ENCODE assay signal across 8 mouse cellular contexts in the genomic region with DNA sequence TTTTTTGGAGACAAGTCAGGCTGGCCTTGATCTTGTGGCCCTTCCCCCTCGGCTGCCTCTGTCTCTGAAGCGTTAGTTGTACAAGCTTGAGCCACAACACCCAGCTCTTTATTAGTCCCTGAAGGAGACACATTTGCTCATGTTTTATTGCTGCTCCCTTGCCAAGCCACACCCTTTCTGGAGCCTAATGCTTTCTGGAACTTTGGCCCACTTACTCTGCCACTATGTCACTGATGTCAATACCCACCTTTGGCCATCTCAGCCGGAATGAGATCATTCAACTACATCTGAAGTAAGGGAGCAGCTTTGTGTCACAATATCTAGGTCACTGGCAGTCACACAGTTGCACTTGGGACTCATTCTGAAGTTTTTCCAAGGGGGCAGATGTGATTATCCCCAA.
A peak's percentile ranks its signal among the peaks of the same experiment; 100 is the strongest.
DNase-seq lines count a peak whose midpoint lies in the region; ATAC-seq lines count a peak whose summit lies in the region.

No protein-coding gene starts in this region.

- H3K4me3 ChIP-seq in intestine, embryonic 15.5 days (replicated peaks): no peak overlapping the region
- no peak overlapping the region for H3K4me3 ChIP-seq in forebrain, embryonic 14.5 days (ENCODE audit: low read depth, low read length)

- no peak overlapping the region; the same call in 1 of the 2 replicates for H3K9ac ChIP-seq in intestine, embryonic 15.5 days
- no peak overlapping the region for H3K9ac ChIP-seq in forebrain, embryonic 14.5 days (ENCODE audit: low read length)

- no peaks in the 10 kb centered on the region; the same call in 1 of the 2 replicates for H3K36me3 ChIP-seq in intestine, embryonic 15.5 days
- no peaks in the 10 kb centered on the region for H3K36me3 ChIP-seq in forebrain, embryonic 14.5 days (ENCODE audit: control insufficient read depth, insufficient read depth, low read length)

- no peaks in the 10 kb centered on the region for H3K9me3 ChIP-seq in intestine, embryonic 15.5 days
- H3K9me3 ChIP-seq in forebrain, embryonic 14.5 days (replicated peaks; ENCODE audit: control insufficient read depth, low read length): no peaks in the 10 kb centered on the region

- peak overlapping the region; percentile 72 for H3K27ac ChIP-seq in intestine, embryonic 15.5 days
- H3K27ac ChIP-seq in forebrain, embryonic 14.5 days (ENCODE audit: low read depth, low read length): no peak overlapping the region

- ATAC-seq in erythroid progenitor cell, adult 5-6 weeks (replicated peaks; ENCODE audit: low FRiP score, poor library complexity, severe bottlenecking): peak; percentile 59
- peak; percentile 79 for ATAC-seq in intestine, embryonic 15.5 days
- no peak for ATAC-seq in forebrain, embryonic 14.5 days

- DNase-seq in adrenal gland, adult (ENCODE audit: inconsistent age in 2 of 2, low spot score in 1 of 2): peak; percentile 66 to 91
- DNase-seq in adrenal gland, adult 18-20 months (ENCODE audit: low spot score in 2 of 2): no peak
- peak; percentile 51 for DNase-seq in lung, postnatal 14 days
- DNase-seq in thymus, postnatal 25 days: no peak
- DNase-seq in forebrain, embryonic 14.5 days (ENCODE audit: low spot score): no peak
- DNase-seq in left cerebral cortex, adult 18-20 months (ENCODE audit: low spot score in 2 of 2): no peak

- WGBS in intestine, embryonic 15.5 days: 27% methylated on average over 3 of the region's 3 CpGs
- 55% methylated on average over 3 of the region's 3 CpGs for WGBS in forebrain, embryonic 14.5 days

- no peaks in the 10 kb centered on the region for H3K27me3 ChIP-seq in intestine, embryonic 15.5 days (replicated peaks)
- no peaks in the 10 kb centered on the region for H3K27me3 ChIP-seq in forebrain, embryonic 14.5 days (replicated peaks; ENCODE audit: control insufficient read depth, insufficient read depth, low read length)

- H3K4me1 ChIP-seq in intestine, embryonic 15.5 days (replicated peaks): peaks cover 9% of the 10 kb centered on the region
- H3K4me1 ChIP-seq in forebrain, embryonic 14.5 days (ENCODE audit: control insufficient read depth, insufficient read depth, low read length): no peaks in the 10 kb centered on the region; the same call in 1 of the 2 replicates

- peak overlapping the region; percentile 39; the same call in 1 of the 2 replicates for H3K4me2 ChIP-seq in intestine, embryonic 15.5 days (replicated peaks)
- H3K4me2 ChIP-seq in forebrain, embryonic 14.5 days (ENCODE audit: low read length): no peak overlapping the region

Comparison
In these comparisons a context has a peak if more than half of its experiments do, and no peak if none do; other contexts are left out.
1. DNase-seq: peak in adrenal gland, adult (2 of 2) and lung, postnatal 14 days (single experiment); none in adrenal gland, adult 18-20 months (0 of 2), thymus, postnatal 25 days (single experiment), forebrain, embryonic 14.5 days (single experiment) and left cerebral cortex, adult 18-20 months (0 of 2).